Mouse (Mus musculus): ENCODE data around the gene Pdzk1ip1.

- TF ChIP-seq CTCF (IDR thresholded peaks at IDR 0.05; ENCODE audit: borderline replicate concordance, insufficient read depth, low read length) (no peak), POLR2A (IDR thresholded peaks at IDR 0.05; ENCODE audit: low read depth, low read length) (no peak)
These were observed 3.3 kb downstream of the Pdzk1ip1 start for GRCm38 (mm10) chr4:115091806-115092205.

All from embryonic fibroblast, embryonic 13.5 days (primary cell).